ENCODE assay signal across 10 mouse cellular contexts in the genomic region with DNA sequence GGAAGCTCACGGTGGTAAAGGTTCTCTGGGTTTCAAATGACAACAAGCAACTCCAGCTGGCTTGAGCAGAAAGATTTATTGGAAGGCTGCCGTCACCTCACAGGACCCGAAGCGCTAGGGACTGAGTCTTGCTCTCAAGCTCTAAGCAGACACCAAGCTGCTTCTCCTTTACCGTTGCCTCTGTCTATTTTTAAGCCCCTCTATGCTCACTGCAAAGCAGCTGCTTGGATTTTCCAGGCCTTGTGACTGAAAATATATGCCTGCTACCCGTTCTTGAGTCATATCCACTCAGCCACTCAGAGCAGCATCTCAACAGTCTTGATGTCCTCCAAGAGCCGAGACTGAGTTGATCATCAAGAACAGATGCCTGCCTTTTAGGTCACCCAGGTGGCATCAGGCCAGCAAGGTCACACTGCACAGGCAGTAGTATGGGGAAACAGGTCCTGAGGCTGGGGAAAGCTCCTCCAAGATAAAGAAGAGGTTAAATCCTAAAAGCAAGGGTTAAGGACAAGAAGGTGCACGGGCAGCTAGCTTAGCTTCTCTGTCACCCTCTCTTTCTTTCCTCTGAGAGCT.
DNase-seq lines count a peak whose midpoint lies in the region; ATAC-seq and TF ChIP-seq lines count a peak whose summit lies in the region.
"Had no signal": no experiment of that assay in that cellular context is flagged by ENCODE, and none has a peak within 500 bp of the region (broad histone marks: within the 10 kb centered on the region; RNA-seq: fewer than 3 reads in every experiment).

No protein-coding gene starts in this region.

- H3K27me3 ChIP-seq in heart, embryonic 16.5 days (ENCODE audit: control insufficient read depth, insufficient read depth, low read length): no peaks in the 10 kb centered on the region
- H3K27me3 ChIP-seq in lung, postnatal 0 days (replicated peaks; ENCODE audit: insufficient read depth, low read length): no peaks in the 10 kb centered on the region
- H3K27me3 ChIP-seq: embryonic facial prominence, embryonic 13.5 days had no signal

- peak; percentile 15 for DNase-seq in left cerebral cortex, adult 11 months (ENCODE audit: low spot score)
- DNase-seq in left cerebral cortex, postnatal 4 days: no peak
- peak; percentile 42 for DNase-seq in embryo, embryonic 10.5 days (ENCODE audit: low spot score)
- peak; percentile 41 to 44 for DNase-seq in right cerebral cortex, adult 2 months (ENCODE audit: low spot score in 2 of 2)
- no peak for DNase-seq in urinary bladder, adult 18-20 months (ENCODE audit: low spot score in 2 of 2)
- no peak for DNase-seq in lung, postnatal 0 days (ENCODE audit: low spot score)

- H3K9me3 ChIP-seq in heart, embryonic 16.5 days (replicated peaks; ENCODE audit: control insufficient read depth, low read length): no peaks in the 10 kb centered on the region
- no peaks in the 10 kb centered on the region for H3K9me3 ChIP-seq in lung, postnatal 0 days (ENCODE audit: low read length)
- H3K9me3 ChIP-seq: embryonic facial prominence, embryonic 13.5 days had no signal

- WGBS in heart, embryonic 16.5 days: 42% methylated on average over 8 of the region's 8 CpGs
- WGBS in lung, postnatal 0 days: 66% methylated on average over 8 of the region's 8 CpGs

- intact Hi-C loops in left cerebral cortex, postnatal 4 days (cut with DNase I): no loop called here

- H3K4me2 ChIP-seq in heart, embryonic 16.5 days (ENCODE audit: low read depth, low read length): no peak overlapping the region
- H3K4me2 ChIP-seq in lung, postnatal 0 days (replicated peaks; ENCODE audit: low read depth, low read length): no peak overlapping the region
- H3K4me2 ChIP-seq: embryonic facial prominence, embryonic 13.5 days had no signal

- H3K36me3 ChIP-seq in heart, embryonic 16.5 days (ENCODE audit: control insufficient read depth, insufficient read depth): no peaks in the 10 kb centered on the region
- no peaks in the 10 kb centered on the region for H3K36me3 ChIP-seq in lung, postnatal 0 days (ENCODE audit: insufficient read depth, low read length)
- H3K36me3 ChIP-seq: embryonic facial prominence, embryonic 13.5 days had no signal

- peaks cover 25% of the 10 kb centered on the region for H3K4me1 ChIP-seq in heart, embryonic 16.5 days (ENCODE audit: control insufficient read depth, insufficient read depth, low read length)
- H3K4me1 ChIP-seq in lung, postnatal 0 days (ENCODE audit: insufficient read depth, low read depth, low read length): no peaks in the 10 kb centered on the region

- peak overlapping the region; percentile 36 for H3K27ac ChIP-seq in heart, embryonic 16.5 days (ENCODE audit: low read length)
- H3K27ac ChIP-seq in lung, postnatal 0 days (ENCODE audit: low read length): no peak overlapping the region
- H3K27ac ChIP-seq: embryonic facial prominence, embryonic 13.5 days; liver, embryonic 14.5 days had no signal

- H3K9ac ChIP-seq in heart, embryonic 16.5 days (ENCODE audit: low read length): no peak overlapping the region
- H3K9ac ChIP-seq in lung, postnatal 0 days (replicated peaks; ENCODE audit: low read depth): no peak overlapping the region
- H3K9ac ChIP-seq: embryonic facial prominence, embryonic 13.5 days; liver, embryonic 14.5 days had no signal

- ATAC-seq in heart, embryonic 16.5 days (replicated peaks; ENCODE audit: extremely low read depth, insufficient read depth, low FRiP score): peak; percentile 37; the same call in 1 of the 2 replicates
- no peak for ATAC-seq in erythroid progenitor cell, adult 5-6 weeks (replicated peaks; ENCODE audit: low FRiP score, poor library complexity, severe bottlenecking)
- ATAC-seq in lung, postnatal 0 days: no peak

- no peak overlapping the region for H3K4me3 ChIP-seq in heart, embryonic 16.5 days (ENCODE audit: low read length)
- no peak overlapping the region for H3K4me3 ChIP-seq in lung, postnatal 0 days (ENCODE audit: low read depth, low read length)
- H3K4me3 ChIP-seq: embryonic facial prominence, embryonic 13.5 days had no signal

- TF ChIP-seq CTCF in lung, postnatal 0 days (IDR thresholded peaks at IDR 0.05): no peak

- TF ChIP-seq EP300 in lung, postnatal 0 days (IDR thresholded peaks at IDR 0.05): no peak

Comparison
In these comparisons a context has a peak if more than half of its experiments do, and no peak if none do; other contexts are left out.
1. DNase-seq: peak in left cerebral cortex, adult 11 months (single experiment), embryo, embryonic 10.5 days (single experiment) and right cerebral cortex, adult 2 months (2 of 2); none in left cerebral cortex, postnatal 4 days (single experiment), urinary bladder, adult 18-20 months (0 of 2) and lung, postnatal 0 days (single experiment).